Mouse (Mus musculus): ENCODE results near the gene Hagh. TPM values are rescaled to one million over a fixed set of nuclear protein-coding genes. Genes with fewer than 3 reads are reported as not detected.
A peak's percentile ranks its signal among the peaks of the same experiment; 100 is the strongest.

The Hagh gene
- polyA plus RNA-seq, 1 experiment from 2014 or later: 104 TPM

GRCm38 (mm10) chr17:24847386-24847785 is 7.4 kb downstream of the Hagh start:
- TF ChIP-seq CTCF (IDR thresholded peaks at IDR 0.05; ENCODE audit: low read depth): no peak
- ATAC-seq: peak; percentile 9; the same call in 1 of the 2 replicates
- H3K4me3 ChIP-seq (ENCODE audit: low read depth, low read length): no peak overlapping the region
- WGBS: 58% methylated on average over 1 of the region's 1 CpGs
- peak overlapping the region; percentile 65; the same call in 1 of the 2 replicates for H3K27ac ChIP-seq (ENCODE audit: low read depth, low read length)
- H3K36me3 ChIP-seq (ENCODE audit: control insufficient read depth, insufficient read depth): no peaks in the 10 kb centered on the region
- peak overlapping the region; percentile 90 for H3K4me2 ChIP-seq (replicated peaks; ENCODE audit: low read depth)
- no peaks in the 10 kb centered on the region for H3K4me1 ChIP-seq (replicated peaks; ENCODE audit: control insufficient read depth, insufficient read depth, low read length)
- no peaks in the 10 kb centered on the region for H3K9me3 ChIP-seq (ENCODE audit: control insufficient read depth)
- no peaks in the 10 kb centered on the region for H3K27me3 ChIP-seq (replicated peaks; ENCODE audit: control insufficient read depth, insufficient read depth, low read length)
- H3K9ac ChIP-seq (ENCODE audit: low read depth, low read length): no peak overlapping the region

- no peak overlapping the region for H3K9ac ChIP-seq (ENCODE audit: low read depth, low read length)
- no peak for TF ChIP-seq CTCF (IDR thresholded peaks at IDR 0.05; ENCODE audit: low read depth)
Measured at GRCm38 (mm10) chr17:24848600-24849031, 8.7 kb downstream of the Hagh start.

GRCm38 (mm10) chr17:24849733-24850064 is 9.8 kb downstream of the Hagh start:
- under 1% methylated on average over 21 of the region's 21 CpGs for WGBS
- peak; percentile 74 for TF ChIP-seq CTCF (IDR thresholded peaks at IDR 0.05; ENCODE audit: low read depth)

More at GRCm38 (mm10) chr17:24848600-24849031, 8.7 kb downstream of the Hagh start:
- Histone ChIP-seq H3K9me3 (ENCODE audit: control insufficient read depth) (no peaks in the 10 kb centered on the region), H3K27me3 (replicated peaks; ENCODE audit: control insufficient read depth, insufficient read depth, low read length) (no peaks in the 10 kb centered on the region), H3K4me2 (replicated peaks; ENCODE audit: low read depth) (peak overlapping the region; percentile 90), H3K4me3 (ENCODE audit: low read depth, low read length) (peak overlapping the region; percentile 66), H3K27ac (ENCODE audit: low read depth, low read length) (peak overlapping the region; percentile 91), H3K4me1 (replicated peaks; ENCODE audit: control insufficient read depth, insufficient read depth, low read length) (no peaks in the 10 kb centered on the region), H3K36me3 (ENCODE audit: control insufficient read depth, insufficient read depth) (peaks cover 10% of the 10 kb centered on the region)
- ATAC-seq: no peak

GRCm38 (mm10) chr17:24850065-24850772 is 10.3 kb downstream of the Hagh start, which contains the start of gene Fahd1:
Gene Fahd1, minus strand, starts transcription at chr17:24850364.
- peak within 1 kb of the TSS; percentile 66 for H3K4me3 ChIP-seq (ENCODE audit: low read depth, low read length)
- H3K9ac ChIP-seq (ENCODE audit: low read depth, low read length): peak within 1 kb of the TSS; percentile 68
- H3K4me2 ChIP-seq (replicated peaks; ENCODE audit: low read depth): peak within 1 kb of the TSS; percentile 90
- no peaks in the 10 kb centered on the region for H3K9me3 ChIP-seq (ENCODE audit: control insufficient read depth)
- no peaks in the 10 kb centered on the region for H3K4me1 ChIP-seq (replicated peaks; ENCODE audit: control insufficient read depth, insufficient read depth, low read length)
- ATAC-seq: peak; percentile 94
- H3K27ac ChIP-seq (ENCODE audit: low read depth, low read length): peak within 1 kb of the TSS; percentile 91
- peaks cover 24% of the 10 kb centered on the region for H3K36me3 ChIP-seq (ENCODE audit: control insufficient read depth, insufficient read depth)
- H3K27me3 ChIP-seq (replicated peaks; ENCODE audit: control insufficient read depth, insufficient read depth, low read length): no peaks in the 10 kb centered on the region
- TF ChIP-seq CTCF (IDR thresholded peaks at IDR 0.05; ENCODE audit: low read depth): peak; percentile 62
- under 1% methylated on average over 58 of the region's 58 CpGs for WGBS

More at GRCm38 (mm10) chr17:24849733-24850064, 9.8 kb downstream of the Hagh start:
- peak overlapping the region; percentile 66 for H3K4me3 ChIP-seq (ENCODE audit: low read depth, low read length)
- peak overlapping the region; percentile 91 for H3K27ac ChIP-seq (ENCODE audit: low read depth, low read length)
- no peaks in the 10 kb centered on the region for H3K27me3 ChIP-seq (replicated peaks; ENCODE audit: control insufficient read depth, insufficient read depth, low read length)
- H3K4me1 ChIP-seq (replicated peaks; ENCODE audit: control insufficient read depth, insufficient read depth, low read length): no peaks in the 10 kb centered on the region
- H3K4me2 ChIP-seq (replicated peaks; ENCODE audit: low read depth): peak overlapping the region; percentile 90
- no peak for ATAC-seq
- H3K36me3 ChIP-seq (ENCODE audit: control insufficient read depth, insufficient read depth): peaks cover 20% of the 10 kb centered on the region
- no peaks in the 10 kb centered on the region for H3K9me3 ChIP-seq (ENCODE audit: control insufficient read depth)
- peak overlapping the region; percentile 68 for H3K9ac ChIP-seq (ENCODE audit: low read depth, low read length)

GRCm38 (mm10) chr17:24850773-24851127 is 10.8 kb downstream of the Hagh start:
- WGBS: 1% methylated on average over 20 of the region's 20 CpGs
- no peak for ATAC-seq

GRCm38 (mm10) chr17:24851381-24852125 is 11.6 kb downstream of the Hagh start:
- Histone ChIP-seq H3K4me3 (ENCODE audit: low read depth, low read length) (peak overlapping the region; percentile 66), H3K27me3 (replicated peaks; ENCODE audit: control insufficient read depth, insufficient read depth, low read length) (no peaks in the 10 kb centered on the region), H3K36me3 (ENCODE audit: control insufficient read depth, insufficient read depth) (peaks cover 37% of the 10 kb centered on the region), H3K27ac (ENCODE audit: low read depth, low read length) (no peak overlapping the region), H3K4me2 (replicated peaks; ENCODE audit: low read depth) (peak overlapping the region; percentile 90), H3K4me1 (replicated peaks; ENCODE audit: control insufficient read depth, insufficient read depth, low read length) (no peaks in the 10 kb centered on the region), H3K9me3 (ENCODE audit: control insufficient read depth) (no peaks in the 10 kb centered on the region), H3K9ac (ENCODE audit: low read depth, low read length) (peak overlapping the region; percentile 23; the same call in 1 of the 2 replicates)
- ATAC-seq: no peak
- TF ChIP-seq CTCF (IDR thresholded peaks at IDR 0.05; ENCODE audit: low read depth): no peak
- 62% methylated on average over 10 of the region's 10 CpGs for WGBS

More at GRCm38 (mm10) chr17:24850773-24851127, 10.8 kb downstream of the Hagh start:
- no peak for TF ChIP-seq CTCF (IDR thresholded peaks at IDR 0.05; ENCODE audit: low read depth)
- Histone ChIP-seq H3K4me2 (replicated peaks; ENCODE audit: low read depth) (peak overlapping the region; percentile 90), H3K36me3 (ENCODE audit: control insufficient read depth, insufficient read depth) (peaks cover 29% of the 10 kb centered on the region), H3K9ac (ENCODE audit: low read depth, low read length) (peak overlapping the region; percentile 68), H3K4me1 (replicated peaks; ENCODE audit: control insufficient read depth, insufficient read depth, low read length) (no peaks in the 10 kb centered on the region), H3K27ac (ENCODE audit: low read depth, low read length) (peak overlapping the region; percentile 91), H3K4me3 (ENCODE audit: low read depth, low read length) (peak overlapping the region; percentile 66), H3K9me3 (ENCODE audit: control insufficient read depth) (no peaks in the 10 kb centered on the region), H3K27me3 (replicated peaks; ENCODE audit: control insufficient read depth, insufficient read depth, low read length) (no peaks in the 10 kb centered on the region)
